Mouse (Mus musculus) layer of hippocampus, adult 2 months (tissue): ENCODE measurements around the gene Ranbp10. TPM values are rescaled to one million over a fixed set of nuclear protein-coding genes. Genes with fewer than 3 reads are reported as not detected.

Experiments
- DNase-seq, 2 experiments: peaks; one replicate each; pipeline ENCODE4 v3.0.0; 2022; ENCODE audit warnings: low spot score in 2 of 2
- H3K27ac ChIP-seq: fragments of 200-600 bp; 2 replicates; pipeline ENCODE4 v1.8.1; 2022
- H3K4me3 ChIP-seq: fragments of 200-600 bp; 2 replicates; pipeline ENCODE4 v1.8.1; 2022; ENCODE audit warnings: mild to moderate bottlenecking
- CTCF ChIP-seq: fragments of 200-600 bp; conservative IDR thresholded peaks from 2 replicates; pipeline ENCODE4 v1.8.1; 2022; ENCODE audit warnings: antibody characterized with exemption, mild to moderate bottlenecking, moderate library complexity
- long read RNA-seq, 2 experiments: library from polyadenylated mRNA; stranded (forward); transcript quantifications; one replicate each; pipeline ENCODE4 v2.0.0; 2021; ENCODE audit warnings: borderline mapping rate in 2 of 2
- total RNA-seq, 2 experiments: library from RNA; stranded (reverse); gene quantifications; 2 replicates each; pipeline ENCODE4 v1.2.3; 2021

Ranbp10 gene
- total RNA-seq = 10 to 100 TPM; 25.1 to 27.3 TPM
- long read RNA-seq, experiment 1, full-length matches to known transcripts = 9 of 20 reads
- long read RNA-seq, experiment 1, partial matches to known transcripts = 4 of 20 reads
- long read RNA-seq, experiment 1, other reads (novel, unspliced or antisense) = 7 of 20 reads
- long read RNA-seq, experiment 2, full-length matches to known transcripts = 17 of 35 reads
- long read RNA-seq, experiment 2, partial matches to known transcripts = 6 of 35 reads
- long read RNA-seq, experiment 2, other reads (novel, unspliced or antisense) = 12 of 35 reads

GRCm38 (mm10) chr8:105826861-105827848, at the start of gene Ranbp10, which contains the start of gene Tsnaxip1:
Ranbp10 (minus strand) TSS chr8:105827350.
Tsnaxip1 (plus strand) TSS chr8:105827731.
- H3K27ac ChIP-seq = peak within 1 kb of the TSS; percentile 95
- DNase-seq = peak; percentile 94 to 99
- peak; percentile 19; the same call in 1 of the 2 replicates for TF ChIP-seq CTCF
- peak within 1 kb of the TSS; percentile 88 for H3K4me3 ChIP-seq

- DNase-seq = no peak
- no peak for TF ChIP-seq CTCF
- Histone ChIP-seq H3K27ac (peak overlapping the region; percentile 77), H3K4me3 (no peak overlapping the region)
Observed at GRCm38 (mm10) chr8:105874301-105874700, 47.2 kb upstream of the Ranbp10 start.

- Histone ChIP-seq H3K27ac (no peak overlapping the region), H3K4me3 (no peak overlapping the region)
- TF ChIP-seq CTCF = peak; percentile 62
- no peak for DNase-seq
Observed at GRCm38 (mm10) chr8:105866364-105867029, 39.3 kb upstream of the Ranbp10 start.

GRCm38 (mm10) chr8:105861951-105862350, 34.8 kb upstream of the Ranbp10 start:
- peak overlapping the region; percentile 78 for H3K4me3 ChIP-seq
- TF ChIP-seq CTCF = peak; percentile 61
- peak overlapping the region; percentile 96; the same call in 1 of the 2 replicates for H3K27ac ChIP-seq
- DNase-seq = no peak

GRCm38 (mm10) chr8:105860143-105860981, 33.2 kb upstream of the Ranbp10 start, which contains the start of gene Nutf2:
Nutf2 (plus strand) TSS chr8:105860580.
- H3K4me3 ChIP-seq = peak within 1 kb of the TSS; percentile 78
- DNase-seq = peak; percentile 91 to 97
- peak within 1 kb of the TSS; percentile 96 for H3K27ac ChIP-seq
- TF ChIP-seq CTCF = peak; percentile 19

- Histone ChIP-seq H3K27ac (peak overlapping the region; percentile 96; the same call in 1 of the 2 replicates), H3K4me3 (no peak overlapping the region)
- DNase-seq = no peak
- TF ChIP-seq CTCF = no peak
Observed at GRCm38 (mm10) chr8:105859314-105859713, 32.2 kb upstream of the Ranbp10 start.

GRCm38 (mm10) chr8:105858495-105858894, 31.3 kb upstream of the Ranbp10 start:
- Histone ChIP-seq H3K27ac (no peak overlapping the region), H3K4me3 (no peak overlapping the region)
- no peak for TF ChIP-seq CTCF
- no peak for DNase-seq

GRCm38 (mm10) chr8:105856168-105856835, 29.2 kb upstream of the Ranbp10 start:
- H3K27ac ChIP-seq = peak overlapping the region; percentile 96
- peak overlapping the region; percentile 91 for H3K4me3 ChIP-seq
- DNase-seq = no peak
- TF ChIP-seq CTCF = no peak

- DNase-seq = peak in 1 of 2 experiments; percentile 50
- peak overlapping the region; percentile 91 for H3K4me3 ChIP-seq
- TF ChIP-seq CTCF = no peak
- peak overlapping the region; percentile 96 for H3K27ac ChIP-seq
Observed at GRCm38 (mm10) chr8:105855248-105856167, 28.4 kb upstream of the Ranbp10 start.

GRCm38 (mm10) chr8:105854715-105855216, 27.6 kb upstream of the Ranbp10 start, which contains the start of gene Thap11:
Thap11 (plus strand) TSS chr8:105855132.
- peak; percentile 89 for TF ChIP-seq CTCF
- peak within 1 kb of the TSS; percentile 96 for H3K27ac ChIP-seq
- peak within 1 kb of the TSS; percentile 91 for H3K4me3 ChIP-seq

More at GRCm38 (mm10) chr8:105854715-105855216, 27.6 kb upstream of the Ranbp10 start, which contains the start of gene Thap11:
- DNase-seq = peak; percentile 88 to 90
